Mouse (Mus musculus): Measurements from ENCODE around the gene Adgrv1.

- TF ChIP-seq CTCF (IDR thresholded peaks at IDR 0.05): no peak
- TF ChIP-seq EP300 (IDR thresholded peaks at IDR 0.05): no peak
Observed at GRCm38 (mm10) chr13:81663566-81664330, 30.8 kb upstream of the Adgrv1 start.
